Mouse (Mus musculus) testis, postnatal 10 days (tissue): ENCODE data around the gene Ccdc110.

Experiments
- DNase-seq: peaks from one replicate; pipeline ENCODE4 v3.0.0; 2021; ENCODE audit warnings: low spot score

The Ccdc110 gene

DNA sequence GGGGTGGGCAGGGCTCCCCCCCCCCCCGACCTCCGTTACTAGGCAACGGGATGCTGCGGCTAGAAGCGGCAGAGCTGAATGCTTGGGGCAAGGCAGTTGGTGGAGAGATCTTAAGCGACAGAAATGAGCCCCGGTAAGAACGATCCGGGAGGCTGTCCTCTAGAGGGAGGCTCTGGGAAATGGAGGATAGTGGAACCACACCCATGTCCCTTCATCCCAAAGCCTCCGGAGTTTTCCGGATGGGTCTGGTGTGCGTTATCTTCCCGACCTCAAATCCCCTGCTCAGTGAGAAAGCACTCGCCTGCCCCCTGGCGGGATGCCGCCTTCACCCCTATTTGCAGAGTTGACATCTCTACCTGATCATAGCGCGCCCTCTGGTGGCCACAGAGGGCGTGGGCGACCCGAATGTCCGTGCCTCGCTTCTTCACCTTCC, at the start of gene Ccdc110:
TSS of gene Ccdc110 (plus strand) at position 38 of the 433 bp plus-strand sequence.
- DNase-seq = peak; percentile 100

DNA sequence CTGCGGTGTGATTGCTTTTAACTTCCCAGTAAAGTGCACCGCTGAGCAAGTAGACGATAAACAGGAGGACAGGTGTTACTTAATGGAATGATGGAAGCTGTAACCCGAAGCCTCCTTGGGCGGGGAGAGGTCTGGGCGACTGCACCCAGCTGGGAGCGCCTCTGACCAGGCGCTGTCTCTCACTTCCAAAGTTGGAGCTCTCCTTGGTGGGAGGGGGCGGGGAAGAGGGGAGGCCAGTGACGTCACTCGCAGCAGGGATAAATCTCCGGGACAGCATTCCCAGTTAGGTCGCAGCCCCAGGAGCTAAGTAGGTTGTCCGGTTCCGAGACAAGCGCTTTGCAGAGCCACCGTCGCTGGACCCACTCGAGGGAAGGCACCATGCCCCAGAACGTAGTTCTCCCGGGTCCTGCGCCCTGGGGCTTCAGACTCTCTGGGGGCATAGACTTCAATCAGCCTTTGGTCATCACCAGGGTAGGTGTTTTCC, 49.2 kb upstream of the Ccdc110 start, which contains the start of gene Pdlim3:
TSS of gene Pdlim3 (plus strand) at position 260 of the 484 bp plus-strand sequence.
- peak; percentile 77 for DNase-seq

DNA sequence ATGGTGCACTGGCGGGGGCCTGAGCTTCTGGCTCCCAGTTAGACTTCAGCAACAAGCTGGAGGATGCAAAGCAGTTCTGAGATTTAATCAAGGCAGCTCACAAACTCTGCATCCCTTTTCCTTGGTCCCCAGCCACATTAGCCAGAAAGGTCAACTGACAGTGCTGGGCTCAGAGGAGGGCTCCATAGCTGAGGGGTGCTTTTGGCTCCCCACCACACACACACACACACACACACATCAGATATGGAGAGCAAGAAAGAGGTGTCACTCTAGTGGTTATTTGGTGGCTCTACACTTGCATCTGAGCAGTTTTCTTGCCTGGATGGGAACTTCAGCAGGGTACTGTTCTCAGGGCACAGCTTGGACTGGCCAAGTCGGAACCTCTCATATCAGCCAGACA, 48.6 kb upstream of the Ccdc110 start:
- DNase-seq = peak; percentile 45

DNA sequence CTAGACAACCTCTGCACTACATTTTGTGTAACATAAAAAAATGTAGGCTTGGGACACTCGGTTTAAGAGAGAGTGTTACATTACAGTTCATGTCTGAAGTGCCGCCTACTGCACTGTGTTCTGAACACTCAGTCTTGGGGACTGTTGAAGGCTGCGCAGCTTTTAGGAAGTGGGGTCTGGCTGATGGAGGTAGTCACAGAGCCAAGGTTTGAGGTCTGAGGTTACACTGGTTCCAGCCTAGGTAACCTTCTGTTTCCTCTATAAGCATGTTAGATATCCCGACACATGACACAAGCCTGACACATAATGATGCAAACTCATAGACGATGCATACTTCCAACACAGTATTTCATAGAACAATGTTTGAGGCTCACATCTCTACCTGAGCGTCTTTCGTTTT, 44.7 kb upstream of the Ccdc110 start:
- DNase-seq = no peak

DNA sequence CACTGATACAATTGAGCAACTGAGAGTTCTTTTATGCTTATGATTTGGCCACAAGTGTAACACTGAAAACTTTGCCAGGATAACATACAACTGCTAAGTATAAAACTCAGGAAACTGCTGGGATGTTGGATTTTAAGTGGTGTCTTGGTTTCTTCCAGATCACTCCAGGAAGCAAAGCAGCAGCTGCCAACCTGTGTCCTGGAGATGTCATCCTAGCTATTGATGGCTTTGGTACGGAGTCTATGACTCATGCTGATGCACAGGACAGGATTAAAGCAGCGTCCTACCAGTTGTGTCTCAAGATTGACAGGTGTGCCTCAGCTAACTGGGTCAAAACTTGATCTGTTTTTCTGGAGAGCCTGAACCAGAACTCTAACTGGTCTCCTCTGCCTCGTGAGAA, 37.8 kb upstream of the Ccdc110 start:
- DNase-seq = no peak

DNA sequence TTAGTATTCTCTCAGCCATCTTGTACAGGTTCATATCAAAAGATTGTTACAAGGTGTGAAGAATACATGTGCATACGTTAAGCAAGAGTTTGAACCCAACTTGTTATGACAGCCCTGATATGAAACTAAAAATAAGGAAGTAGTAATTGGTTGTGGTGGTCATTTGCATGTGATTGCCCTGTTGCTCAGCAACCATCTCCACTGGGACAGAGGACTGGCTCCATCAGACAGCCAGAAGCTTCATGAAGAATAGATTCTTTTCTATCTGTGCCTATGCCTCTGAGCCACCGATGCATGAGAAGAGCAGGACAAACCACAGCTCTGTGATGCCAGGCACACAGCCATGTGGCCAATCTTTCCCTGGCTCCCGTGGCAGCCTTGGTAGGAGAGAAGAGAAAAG, 34.6 kb upstream of the Ccdc110 start:
- DNase-seq = no peak

DNA sequence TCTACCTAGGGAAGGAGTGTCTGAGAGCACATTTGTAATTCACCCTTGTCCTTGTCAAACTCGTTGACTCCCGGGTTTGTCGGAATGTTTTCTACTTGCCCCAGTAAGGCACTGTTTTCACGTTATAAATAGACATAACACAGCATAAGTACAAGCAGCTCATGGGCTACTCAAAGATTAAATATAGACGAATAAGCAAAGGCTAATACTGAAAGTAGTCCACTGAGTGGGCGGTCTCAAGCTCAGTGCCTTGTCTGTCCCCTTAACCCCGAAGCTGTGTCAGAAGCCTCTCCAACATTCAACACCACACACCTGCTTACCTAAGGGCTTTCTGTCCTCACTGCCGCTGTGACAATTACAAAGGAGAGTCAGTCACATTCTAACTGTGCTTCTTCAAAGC, 32.8 kb upstream of the Ccdc110 start:
- DNase-seq = no peak

DNA sequence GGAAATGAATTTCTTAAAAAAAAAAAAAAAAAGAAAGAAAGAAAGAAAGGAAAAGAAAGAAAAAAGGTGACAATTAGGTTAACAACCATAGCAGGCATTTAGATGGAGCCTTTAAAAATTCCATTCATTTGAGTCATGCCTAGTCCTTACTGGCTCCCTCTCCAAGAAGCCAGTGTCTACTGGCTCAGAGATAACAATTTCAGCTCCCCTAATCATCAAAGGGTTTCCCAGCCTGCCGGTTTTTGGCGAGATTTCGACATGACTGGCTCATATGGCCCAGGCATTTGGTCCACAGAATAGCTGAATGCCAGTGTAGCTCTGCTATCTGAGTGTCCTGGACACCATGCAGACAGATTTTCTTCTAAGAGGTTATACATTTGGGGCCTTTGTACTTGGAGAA, 30.8 kb upstream of the Ccdc110 start:
- DNase-seq = no peak

DNA sequence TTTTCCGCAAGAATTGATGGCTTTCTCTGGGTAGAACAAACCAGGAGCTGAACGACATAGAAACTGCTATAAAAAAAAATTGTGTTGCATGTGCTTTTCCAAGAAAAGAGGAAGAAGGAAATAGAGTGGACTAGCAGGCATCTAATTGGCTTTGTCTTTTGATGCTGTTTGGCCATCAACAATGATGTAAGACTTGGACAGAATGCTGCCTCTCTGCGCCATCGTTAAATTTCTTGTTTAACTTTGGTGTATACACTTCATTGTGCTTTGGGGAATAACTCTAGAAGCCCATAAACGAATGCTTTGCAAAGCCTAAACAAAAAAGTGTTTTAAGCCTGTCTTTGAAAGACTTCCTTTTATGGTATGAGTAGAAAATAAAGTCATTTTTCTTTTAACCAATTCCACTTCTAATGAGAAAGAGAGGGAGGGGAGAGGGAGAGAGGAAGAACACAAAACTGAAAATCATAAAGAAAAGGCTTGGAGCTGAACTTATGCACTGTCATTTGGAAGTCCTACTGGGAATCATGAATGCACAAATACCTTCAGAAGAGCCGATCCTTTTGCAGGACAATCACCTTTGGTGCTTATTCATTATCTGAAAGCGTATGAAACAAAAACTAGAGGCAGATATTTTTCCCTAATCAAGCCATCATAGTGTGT, 28.7 kb upstream of the Ccdc110 start:
- no peak for DNase-seq

DNA sequence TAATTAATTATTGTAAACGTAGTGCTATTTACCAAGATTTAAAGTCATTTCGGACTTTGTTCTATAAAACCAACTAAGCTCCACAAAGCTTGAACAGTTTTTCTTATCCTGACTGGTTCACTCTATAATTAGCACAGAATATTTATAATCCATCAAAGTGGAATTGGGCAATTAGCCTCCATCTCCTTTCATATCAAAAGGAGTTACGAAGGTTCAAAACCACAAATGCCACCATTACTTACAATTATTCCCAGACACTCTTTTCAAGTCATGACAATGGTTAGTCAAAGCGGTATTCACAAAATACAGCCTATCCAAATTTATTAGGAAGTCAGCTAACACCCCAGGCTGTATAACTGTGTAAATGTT, 28.2 kb upstream of the Ccdc110 start:
- DNase-seq = no peak

DNA sequence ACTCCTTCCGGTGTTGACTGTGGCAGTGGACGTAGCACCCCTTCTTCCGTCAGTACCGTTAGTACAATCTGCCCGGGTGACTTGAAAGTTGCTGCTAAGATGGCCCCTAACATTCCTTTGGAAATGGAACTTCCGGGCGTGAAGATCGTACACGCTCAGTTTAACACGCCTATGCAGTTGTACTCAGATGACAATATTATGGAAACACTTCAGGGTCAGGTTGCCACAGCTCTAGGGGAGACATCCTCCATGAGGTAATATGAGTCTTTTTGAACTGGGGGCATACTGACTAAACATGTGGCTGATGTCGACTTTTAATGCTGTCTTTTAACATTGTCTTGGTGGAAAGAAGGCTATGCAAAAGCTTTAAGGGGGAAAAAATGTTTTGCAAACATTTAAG, 20.7 kb upstream of the Ccdc110 start:
- DNase-seq = no peak

DNA sequence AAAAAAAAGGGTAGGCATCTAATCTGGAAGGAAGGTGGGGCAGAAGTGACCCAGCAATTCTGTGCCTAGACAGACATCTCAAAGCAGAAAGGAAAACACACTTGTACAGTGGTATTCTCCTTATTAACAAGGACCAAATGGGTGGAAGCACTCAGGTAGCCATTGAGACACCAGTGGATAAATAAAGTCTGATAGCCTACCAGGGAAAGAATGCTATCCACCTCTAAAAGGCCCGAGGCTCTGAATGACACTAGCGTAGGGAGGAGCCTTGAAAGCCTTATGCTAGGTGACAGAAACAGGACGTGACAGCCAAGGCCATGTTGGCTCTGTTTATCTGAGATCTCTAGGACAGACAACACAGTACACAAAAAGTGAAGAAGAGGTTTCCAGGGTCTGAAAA, 17.9 kb upstream of the Ccdc110 start:
- DNase-seq = no peak

DNA sequence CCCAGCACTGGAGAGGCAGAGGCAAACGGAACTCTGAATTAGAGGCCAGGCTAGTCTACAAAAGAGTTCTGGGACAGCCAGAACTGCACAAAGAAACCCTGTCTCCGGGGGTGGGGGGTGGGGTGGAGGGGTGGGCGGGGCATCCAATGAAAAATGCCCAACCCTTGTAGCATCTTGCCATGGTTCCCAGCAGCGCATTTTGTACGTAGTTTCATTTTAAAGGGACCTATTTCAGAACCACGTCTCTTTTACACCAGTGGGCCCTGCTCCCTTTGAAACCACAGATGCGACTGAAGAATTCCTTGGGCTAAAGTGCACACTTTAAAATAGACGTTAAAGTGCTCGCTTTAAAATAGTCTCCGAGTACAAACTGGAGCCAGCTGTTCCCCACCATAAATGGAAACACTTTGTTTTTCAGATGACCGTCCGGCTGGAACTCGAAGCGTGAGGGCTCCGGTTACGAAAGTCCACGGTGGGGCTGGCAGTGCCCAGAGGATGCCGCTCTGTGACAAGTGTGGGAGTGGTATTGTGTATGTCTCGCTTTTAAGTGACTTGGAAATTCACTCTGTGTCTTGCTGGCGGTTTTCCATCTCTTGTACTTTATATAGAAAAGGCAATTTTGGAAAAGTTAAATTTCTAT, 17.3 kb upstream of the Ccdc110 start:
- DNase-seq = no peak

DNA sequence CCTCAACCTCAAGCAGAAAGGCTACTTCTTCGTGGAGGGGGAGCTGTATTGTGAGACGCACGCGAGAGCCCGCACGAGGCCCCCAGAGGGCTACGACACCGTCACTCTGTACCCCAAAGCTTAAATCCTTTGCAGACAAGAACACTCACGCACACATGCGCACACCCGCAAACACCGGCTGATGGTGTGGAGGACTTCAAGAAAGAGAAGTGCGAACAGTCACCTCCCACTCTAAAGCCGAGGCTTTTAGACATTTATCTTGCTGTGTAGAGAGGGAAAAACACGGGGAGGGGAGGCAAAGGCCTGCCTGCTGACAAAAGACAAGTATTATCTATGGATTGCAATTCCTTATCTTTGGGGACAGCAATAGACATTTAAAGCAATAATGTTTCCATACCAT, 15.5 kb upstream of the Ccdc110 start:
- DNase-seq = no peak

DNA sequence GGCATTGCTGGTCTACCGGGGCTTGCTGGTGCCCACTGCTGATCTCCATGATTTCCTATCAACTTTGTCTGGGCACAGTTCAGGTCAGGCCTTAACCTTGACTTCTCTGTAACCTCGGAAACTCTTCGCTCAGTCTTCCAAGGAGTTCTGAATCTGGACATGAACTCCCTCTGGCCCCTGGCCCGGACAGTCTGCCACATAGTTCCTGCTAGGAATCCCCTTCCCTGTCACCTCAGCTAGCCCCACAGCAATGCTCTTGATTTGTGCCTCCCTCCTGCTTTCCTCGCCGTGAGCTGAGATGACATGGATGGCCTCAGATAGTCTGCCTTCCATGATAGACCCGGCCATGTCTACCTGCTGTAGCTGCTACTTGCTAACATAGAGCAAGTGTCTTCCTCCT, 14.0 kb upstream of the Ccdc110 start:
- peak; percentile 51 for DNase-seq

DNA sequence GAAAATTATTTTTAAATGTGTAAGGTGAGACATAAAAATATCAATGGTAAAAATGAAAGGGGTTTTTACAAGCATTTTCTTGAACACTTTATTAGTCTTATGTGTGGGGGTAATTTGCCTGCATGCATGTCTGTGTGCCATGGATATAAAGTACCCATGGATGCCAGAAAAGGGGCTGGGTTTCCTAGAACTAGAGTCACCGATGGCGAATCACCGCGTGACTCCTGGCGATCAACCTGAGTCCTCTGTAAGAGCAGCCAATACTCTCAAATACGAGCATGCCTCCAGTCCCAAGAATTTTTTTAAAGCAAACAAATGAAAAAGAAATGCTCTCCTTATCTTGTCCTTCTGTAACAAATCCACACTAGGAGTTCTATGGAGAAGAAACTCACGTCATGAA, 12.3 kb upstream of the Ccdc110 start:
- DNase-seq = no peak

DNA sequence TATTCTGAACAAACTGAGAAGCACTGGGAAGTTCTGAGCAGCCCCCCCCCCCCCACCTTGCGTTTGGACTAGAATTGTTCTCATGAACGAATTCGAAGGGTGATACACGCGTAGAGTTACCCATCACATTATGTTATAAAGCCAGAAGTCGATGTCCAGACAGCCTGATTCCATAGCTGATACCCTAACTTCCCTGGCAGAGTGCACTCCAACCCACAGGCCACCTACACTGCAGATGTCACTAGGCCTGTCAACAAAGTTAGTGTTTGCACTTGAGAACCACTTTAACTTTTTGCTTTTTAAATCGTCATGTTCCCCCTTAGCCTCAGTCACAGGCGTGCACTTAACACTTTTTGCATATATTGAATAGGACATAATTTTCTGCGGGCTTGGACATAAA, 2.6 kb downstream of the Ccdc110 start:
- DNase-seq = no peak

DNA sequence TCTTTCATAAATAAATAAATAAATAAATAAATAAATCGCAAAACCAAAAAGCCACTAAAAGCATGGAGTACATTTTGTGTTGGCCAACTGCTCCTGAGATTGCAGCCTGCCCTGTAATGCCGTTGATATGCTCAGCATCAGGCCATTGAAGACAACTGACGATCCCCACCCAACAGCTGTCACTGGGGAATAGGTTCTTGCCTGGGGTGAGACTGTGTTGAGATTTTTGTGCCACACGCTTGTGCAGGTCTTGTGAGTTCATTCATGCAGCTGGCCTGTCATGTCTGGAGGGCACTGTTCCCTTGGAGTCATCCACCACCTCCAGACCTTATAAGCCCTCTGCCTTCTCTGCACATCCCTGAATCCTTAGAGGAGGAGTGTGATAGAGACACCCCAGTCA, 11.9 kb downstream of the Ccdc110 start:
- DNase-seq = no peak

DNA sequence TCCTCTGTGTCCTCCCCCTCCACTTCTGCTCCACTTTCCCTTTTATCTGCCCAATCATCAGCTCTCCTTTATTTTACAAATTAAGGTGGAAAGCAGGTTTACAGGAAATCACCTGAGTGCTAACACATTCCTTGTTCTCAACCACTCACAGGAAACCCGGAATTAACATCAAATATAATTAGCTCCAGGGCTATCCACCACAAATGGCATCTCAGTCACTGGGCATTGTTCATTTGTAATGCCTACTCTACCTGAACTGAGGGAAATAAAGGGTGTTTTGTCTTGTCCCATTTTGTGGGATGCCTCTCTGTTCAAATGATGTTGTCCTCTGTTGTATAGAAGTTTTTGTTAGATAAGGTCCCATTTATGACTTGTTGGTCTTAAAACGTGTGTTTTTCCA, 16.2 kb downstream of the Ccdc110 start:
- no peak for DNase-seq

DNA sequence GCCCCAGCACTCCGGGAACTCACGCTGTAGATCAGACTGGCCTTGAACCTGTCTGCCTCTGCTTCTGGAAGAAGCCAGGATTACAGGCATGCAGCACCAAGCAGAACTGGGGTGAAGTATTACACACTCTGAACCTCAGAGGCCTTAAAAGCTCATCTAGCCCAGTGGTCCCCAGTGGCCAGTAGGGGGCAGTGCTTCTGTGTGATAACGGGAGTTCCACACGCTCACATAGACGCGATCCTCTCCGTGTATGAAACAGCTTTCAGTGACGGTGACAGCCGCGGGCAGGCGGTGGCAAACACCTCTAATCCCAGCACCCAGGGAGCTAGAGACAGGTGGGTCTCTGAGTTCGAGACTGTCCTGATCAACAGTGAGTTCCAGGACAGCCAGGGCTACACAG, 36.5 kb downstream of the Ccdc110 start:
- DNase-seq = no peak

DNA sequence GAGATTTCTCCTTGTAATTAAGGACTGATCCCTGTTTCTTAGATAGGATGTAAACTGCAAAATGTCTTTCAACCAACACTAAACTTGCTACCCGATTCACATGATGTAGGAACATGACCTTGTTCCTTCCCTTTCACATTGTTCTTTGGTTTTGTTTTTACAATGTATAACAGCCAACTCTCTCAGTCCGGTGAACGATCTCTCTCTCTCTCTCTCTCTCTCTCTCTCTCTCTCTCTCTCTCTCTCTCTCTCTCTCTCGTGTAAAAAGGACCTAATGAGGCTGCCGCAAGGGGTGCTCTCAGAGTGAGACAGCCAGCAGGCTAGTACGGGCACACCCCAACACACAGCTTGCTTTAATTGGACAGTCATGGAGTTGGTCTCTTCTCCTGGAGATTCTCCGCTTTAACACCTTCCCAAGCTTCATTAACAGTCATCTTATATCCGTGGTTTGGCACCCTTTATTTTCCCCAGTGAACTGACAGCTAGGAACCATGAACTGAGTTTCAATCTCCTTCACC, 39.6 kb downstream of the Ccdc110 start:
- DNase-seq = no peak

DNA sequence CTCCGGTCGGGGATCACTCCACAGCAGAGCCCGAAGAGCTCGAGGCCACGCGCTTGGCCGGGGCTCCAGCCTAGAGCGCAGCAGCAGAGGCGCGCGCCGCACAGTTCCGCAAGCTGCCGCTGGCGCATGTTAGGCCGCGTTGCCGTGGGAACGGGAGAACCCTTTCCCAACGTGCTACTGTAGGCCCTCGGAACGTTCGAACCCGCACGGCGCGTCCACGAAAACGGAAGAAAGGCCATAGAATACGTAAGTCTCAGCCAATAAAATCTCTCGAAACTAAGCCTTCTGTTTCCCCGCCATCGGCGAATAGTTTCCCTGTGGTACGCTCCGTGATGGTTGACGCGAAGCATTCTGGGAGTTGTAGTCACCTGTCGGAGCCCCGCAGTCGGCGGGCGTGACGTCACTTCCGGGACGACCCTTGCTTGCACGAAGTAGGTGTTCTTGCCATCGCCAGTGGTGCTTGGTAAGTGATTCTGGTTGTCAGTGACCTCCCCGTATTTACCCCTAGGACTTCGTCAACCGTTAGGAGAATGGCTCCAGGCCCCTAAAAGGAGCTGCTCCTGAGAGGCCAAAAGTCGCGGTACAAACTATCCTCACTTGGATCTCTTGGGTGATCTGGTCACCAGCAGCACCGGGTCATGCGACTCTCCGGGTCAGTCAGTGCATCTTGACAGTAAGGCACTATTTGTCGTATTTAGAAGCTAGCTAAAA, 40.9 kb downstream of the Ccdc110 start, which contains the start of the genes 1700029J07Rik and Ufsp2:
TSS of gene 1700029J07Rik (minus strand) at position 127 of the 711 bp plus-strand sequence.
TSS of gene Ufsp2 (plus strand) at position 403 of the 711 bp plus-strand sequence.
- DNase-seq = peak; percentile 98
